Mouse (Mus musculus): ENCODE results near the gene Bri3. TPM values are rescaled to one million over a fixed set of nuclear protein-coding genes. Genes with fewer than 3 reads are reported as not detected.

The Bri3 gene
- polyA plus RNA-seq, 1 experiment: 90.6 TPM

DNA sequence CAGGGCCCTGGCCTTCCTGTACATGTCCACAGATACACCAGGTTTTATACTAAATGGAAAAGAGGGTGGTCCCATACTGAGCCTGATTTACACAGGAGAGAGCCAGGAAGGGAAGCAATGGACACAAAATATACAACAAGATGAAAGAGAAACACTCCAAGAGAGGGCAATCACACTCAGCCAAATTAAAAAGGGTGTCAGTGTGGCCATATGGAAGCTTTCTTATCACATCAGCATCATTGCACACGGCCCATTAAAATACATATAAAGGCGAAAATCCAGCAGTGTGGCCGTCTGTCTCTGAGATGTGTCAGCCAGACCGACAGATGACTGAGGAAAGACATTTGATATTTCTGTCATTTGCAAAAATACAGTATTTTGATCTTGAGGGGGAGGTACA lies 168.5 kb downstream of the Bri3 start:
- TF ChIP-seq POLR2A (IDR thresholded peaks at IDR 0.05; ENCODE audit: low read depth, low read length) (no peak), CTCF (IDR thresholded peaks at IDR 0.05; ENCODE audit: borderline replicate concordance, insufficient read depth, low read length) (no peak)
- Histone ChIP-seq H3K4me1 (ENCODE audit: control insufficient read depth, insufficient read depth, low read length) (no peaks in the 10 kb centered on the region), H3K27ac (ENCODE audit: insufficient read depth, low read length) (no peak overlapping the region), H3K4me3 (ENCODE audit: insufficient read depth, low read length) (no peak overlapping the region)

DNA sequence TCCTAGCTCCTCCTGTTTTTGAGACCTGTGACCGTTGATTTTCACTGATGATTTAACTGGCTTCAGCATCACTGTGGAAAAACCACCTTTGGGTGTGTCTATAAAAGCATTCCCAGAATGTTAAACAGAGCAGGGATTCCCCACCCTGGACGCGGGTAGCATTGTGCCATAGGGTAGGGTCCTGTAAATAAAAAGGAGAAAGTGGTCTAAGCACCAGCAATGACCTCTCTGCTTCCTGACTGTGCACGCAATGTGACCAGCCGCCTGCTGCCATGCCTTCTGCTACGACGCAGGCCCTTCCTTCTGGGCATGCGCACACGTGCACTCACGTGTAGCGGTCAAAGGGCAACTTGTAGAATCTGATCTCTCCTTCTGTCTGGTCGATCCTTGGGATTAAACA lies 174.2 kb downstream of the Bri3 start:
- Histone ChIP-seq H3K4me1 (ENCODE audit: control insufficient read depth, insufficient read depth, low read length) (no peaks in the 10 kb centered on the region), H3K27ac (ENCODE audit: insufficient read depth, low read length) (no peak overlapping the region), H3K4me3 (ENCODE audit: insufficient read depth, low read length) (no peak overlapping the region)
- no peak for TF ChIP-seq POLR2A (IDR thresholded peaks at IDR 0.05; ENCODE audit: low read depth, low read length)
- no peak for TF ChIP-seq CTCF (IDR thresholded peaks at IDR 0.05; ENCODE audit: borderline replicate concordance, insufficient read depth, low read length)

- H3K4me1 ChIP-seq (ENCODE audit: control insufficient read depth, insufficient read depth, low read length): no peaks in the 10 kb centered on the region
- no peak overlapping the region for H3K27ac ChIP-seq (ENCODE audit: insufficient read depth, low read length)
- TF ChIP-seq POLR2A (IDR thresholded peaks at IDR 0.05; ENCODE audit: low read depth, low read length) (no peak), CTCF (IDR thresholded peaks at IDR 0.05; ENCODE audit: borderline replicate concordance, insufficient read depth, low read length) (no peak)
- H3K4me3 ChIP-seq (ENCODE audit: insufficient read depth, low read length): no peak overlapping the region
Measured at GRCm38 (mm10) chr5:144420001-144420400, 175.8 kb downstream of the Bri3 start.

DNA sequence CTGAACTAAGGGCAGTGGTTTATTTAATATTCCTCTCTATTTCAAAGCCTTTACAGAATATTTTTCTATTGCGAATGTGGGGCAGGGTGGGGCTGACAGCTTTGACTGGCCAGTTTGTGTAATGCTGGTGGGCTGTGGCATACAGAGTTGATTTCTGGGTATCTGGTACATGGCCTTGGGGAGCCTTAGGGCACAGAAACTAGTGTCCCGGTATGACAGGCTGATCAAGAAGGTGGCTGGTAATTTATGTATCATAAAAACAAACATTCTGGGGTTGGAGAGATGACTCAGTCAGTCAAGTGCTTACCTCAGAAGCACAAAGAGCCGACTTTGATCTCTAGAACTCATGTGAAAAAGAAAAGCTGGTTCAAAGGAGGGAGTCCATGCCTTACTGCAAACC lies 182.5 kb downstream of the Bri3 start:
- TF ChIP-seq POLR2A (IDR thresholded peaks at IDR 0.05; ENCODE audit: low read depth, low read length): no peak
- no peak for TF ChIP-seq CTCF (IDR thresholded peaks at IDR 0.05; ENCODE audit: borderline replicate concordance, insufficient read depth, low read length)
- Histone ChIP-seq H3K27ac (ENCODE audit: insufficient read depth, low read length) (no peak overlapping the region), H3K4me1 (ENCODE audit: control insufficient read depth, insufficient read depth, low read length) (no peaks in the 10 kb centered on the region), H3K4me3 (ENCODE audit: insufficient read depth, low read length) (no peak overlapping the region)

DNA sequence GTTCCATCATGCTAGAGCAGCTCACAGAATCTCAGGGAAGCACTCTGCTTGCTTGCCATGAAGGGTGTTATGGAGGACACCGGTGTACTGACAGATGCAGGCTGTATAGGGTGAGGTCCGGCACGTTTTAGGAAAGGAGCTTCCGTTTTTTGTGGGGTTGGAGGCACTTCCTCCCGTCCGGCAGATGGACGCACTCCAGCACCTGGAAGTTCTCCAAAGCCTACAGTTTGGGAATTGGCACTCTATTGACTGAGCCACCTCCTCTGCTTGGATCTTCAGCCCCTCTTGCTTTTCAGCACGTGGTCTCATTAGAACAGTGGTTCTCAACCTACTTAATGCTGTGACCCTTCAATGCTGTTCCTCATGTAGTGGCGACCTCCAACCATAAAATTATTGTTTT lies 183.6 kb downstream of the Bri3 start:
- no peak overlapping the region for H3K4me3 ChIP-seq (ENCODE audit: insufficient read depth, low read length)

DNA sequence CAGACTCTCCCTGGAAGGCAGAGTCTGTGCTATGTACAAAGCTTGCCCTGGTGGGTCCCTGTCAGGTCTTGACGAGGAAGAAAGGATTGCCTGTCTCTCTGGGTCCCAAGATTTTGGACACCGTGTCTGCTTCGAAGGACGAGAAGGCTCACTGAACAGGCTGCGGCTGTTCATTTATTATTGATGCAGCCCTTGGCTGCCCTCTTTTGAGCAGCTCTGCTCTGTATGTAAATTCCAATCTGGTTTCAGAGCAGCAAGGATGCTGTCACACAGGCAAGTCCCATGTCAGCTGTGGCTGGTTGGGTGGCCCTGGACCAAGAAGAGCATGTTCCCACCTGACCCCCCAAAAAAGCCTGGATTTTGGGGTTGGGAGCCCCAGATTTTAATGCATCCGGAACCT lies 187.2 kb downstream of the Bri3 start:
- no peak overlapping the region for H3K27ac ChIP-seq (ENCODE audit: insufficient read depth, low read length)
- TF ChIP-seq CTCF (IDR thresholded peaks at IDR 0.05; ENCODE audit: borderline replicate concordance, insufficient read depth, low read length) (no peak), POLR2A (IDR thresholded peaks at IDR 0.05; ENCODE audit: low read depth, low read length) (no peak)
- no peaks in the 10 kb centered on the region for H3K4me1 ChIP-seq (ENCODE audit: control insufficient read depth, insufficient read depth, low read length)
- no peak overlapping the region for H3K4me3 ChIP-seq (ENCODE audit: insufficient read depth, low read length)

More for the DNA sequence above, 183.6 kb downstream of the Bri3 start:
- no peak overlapping the region for H3K27ac ChIP-seq (ENCODE audit: insufficient read depth, low read length)
- H3K4me1 ChIP-seq (ENCODE audit: control insufficient read depth, insufficient read depth, low read length): no peaks in the 10 kb centered on the region
- TF ChIP-seq CTCF (IDR thresholded peaks at IDR 0.05; ENCODE audit: borderline replicate concordance, insufficient read depth, low read length) (no peak), POLR2A (IDR thresholded peaks at IDR 0.05; ENCODE audit: low read depth, low read length) (no peak)

GRCm38 (mm10) chr5:144439286-144440040 lies 195.2 kb downstream of the Bri3 start:
- Histone ChIP-seq H3K4me1 (ENCODE audit: control insufficient read depth, insufficient read depth, low read length) (no peaks in the 10 kb centered on the region), H3K27ac (ENCODE audit: insufficient read depth, low read length) (no peak overlapping the region), H3K4me3 (ENCODE audit: insufficient read depth, low read length) (no peak overlapping the region)
- no peak for TF ChIP-seq CTCF (IDR thresholded peaks at IDR 0.05; ENCODE audit: borderline replicate concordance, insufficient read depth, low read length)
- no peak for TF ChIP-seq POLR2A (IDR thresholded peaks at IDR 0.05; ENCODE audit: low read depth, low read length)

DNA sequence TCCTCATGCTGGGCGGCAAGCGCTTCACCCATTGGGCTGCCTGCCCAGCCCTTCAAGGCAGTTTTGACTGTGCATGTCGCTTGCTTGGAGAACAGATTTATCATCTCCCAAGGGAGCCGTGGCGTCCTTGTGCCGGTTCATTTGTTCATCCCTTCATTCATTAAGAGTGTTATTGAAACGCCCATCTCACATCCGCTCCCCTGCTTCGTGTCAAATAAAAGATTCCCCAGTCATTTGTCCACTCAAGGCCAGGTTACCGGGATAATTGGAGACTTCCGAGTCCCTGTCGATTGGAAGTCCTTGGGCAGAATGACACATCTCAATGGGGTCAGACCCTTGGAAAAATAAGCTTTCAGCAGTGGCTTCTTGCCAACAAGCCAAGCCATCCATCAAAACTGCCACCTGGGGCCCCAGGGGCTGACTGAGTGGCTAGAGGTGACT lies 197.6 kb downstream of the Bri3 start:
- Histone ChIP-seq H3K4me3 (ENCODE audit: insufficient read depth, low read length) (no peak overlapping the region), H3K4me1 (ENCODE audit: control insufficient read depth, insufficient read depth, low read length) (no peaks in the 10 kb centered on the region)
- no peak for TF ChIP-seq POLR2A (IDR thresholded peaks at IDR 0.05; ENCODE audit: low read depth, low read length)
- TF ChIP-seq CTCF (IDR thresholded peaks at IDR 0.05; ENCODE audit: borderline replicate concordance, insufficient read depth, low read length): no peak

DNA sequence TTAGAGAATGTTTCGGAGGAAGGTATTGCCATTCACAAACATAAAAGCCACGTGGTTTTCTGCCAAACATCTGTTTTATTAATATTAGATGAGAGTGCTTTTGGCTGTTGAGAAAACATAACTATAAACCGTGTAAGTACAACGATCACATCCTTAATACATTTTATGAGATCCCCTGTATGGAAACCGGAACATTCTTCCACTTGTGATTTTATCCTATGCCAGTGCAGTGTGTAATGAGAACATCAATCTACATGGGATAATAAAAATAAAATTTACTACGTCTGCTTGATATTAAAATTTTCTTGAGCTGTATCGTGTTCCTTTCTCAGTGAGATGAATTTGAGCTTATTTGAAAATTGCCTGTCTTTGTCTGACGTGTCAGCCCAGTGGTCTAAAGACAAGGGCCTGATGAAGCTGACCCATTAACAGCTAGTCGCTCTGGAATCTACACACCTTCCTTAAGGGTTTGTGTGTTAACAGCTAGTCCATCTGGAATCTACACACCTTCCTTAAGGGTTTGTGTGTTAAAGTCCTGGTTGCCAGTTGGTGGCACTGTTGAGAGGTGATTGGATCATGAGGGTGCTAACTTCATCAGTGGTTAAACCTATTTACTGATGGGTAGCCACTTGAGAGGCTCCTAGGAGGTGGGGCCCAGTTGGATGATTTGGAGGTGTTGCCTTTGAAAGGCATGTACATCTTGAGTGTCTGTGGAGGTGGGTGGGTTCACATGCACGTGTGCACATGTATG lies 202.4 kb downstream of the Bri3 start:
- H3K27ac ChIP-seq (ENCODE audit: insufficient read depth, low read length): no peak overlapping the region
- no peak for TF ChIP-seq POLR2A (IDR thresholded peaks at IDR 0.05; ENCODE audit: low read depth, low read length)
- no peak for TF ChIP-seq CTCF (IDR thresholded peaks at IDR 0.05; ENCODE audit: borderline replicate concordance, insufficient read depth, low read length)
- no peak overlapping the region for H3K4me3 ChIP-seq (ENCODE audit: insufficient read depth, low read length)
- no peaks in the 10 kb centered on the region for H3K4me1 ChIP-seq (ENCODE audit: control insufficient read depth, insufficient read depth, low read length)

More for the DNA sequence above, 197.6 kb downstream of the Bri3 start:
- no peak overlapping the region for H3K27ac ChIP-seq (ENCODE audit: insufficient read depth, low read length)

GRCm38 (mm10) chr5:144447226-144447616 lies 203.0 kb downstream of the Bri3 start:
- no peak overlapping the region for H3K27ac ChIP-seq (ENCODE audit: insufficient read depth, low read length)
- no peaks in the 10 kb centered on the region for H3K4me1 ChIP-seq (ENCODE audit: control insufficient read depth, insufficient read depth, low read length)
- no peak for TF ChIP-seq CTCF (IDR thresholded peaks at IDR 0.05; ENCODE audit: borderline replicate concordance, insufficient read depth, low read length)
- TF ChIP-seq POLR2A (IDR thresholded peaks at IDR 0.05; ENCODE audit: low read depth, low read length): no peak
- H3K4me3 ChIP-seq (ENCODE audit: insufficient read depth, low read length): no peak overlapping the region
